Comparison of ENCODE assay signal across 9 mouse cellular contexts in genomic region chr11:79046561-79047155, GRCm38 (mm10).
A peak's percentile ranks its signal among the peaks of the same experiment; 100 is the strongest.
DNase-seq lines count a peak whose midpoint lies in the region; ATAC-seq and TF ChIP-seq lines count a peak whose summit lies in the region.
"Had no signal": no experiment of that assay in that cellular context is flagged by ENCODE, and none has a peak within 500 bp of the region (broad histone marks: within the 10 kb centered on the region; RNA-seq: fewer than 3 reads in every experiment).

No protein-coding gene starts in this region.

- no peak overlapping the region for H3K4me3 ChIP-seq in hindbrain, embryonic 11.5 days (ENCODE audit: low read depth, low read length)
- no peak overlapping the region for H3K4me3 ChIP-seq in hindbrain, postnatal 0 days (ENCODE audit: low read length)
- no peak overlapping the region for H3K4me3 ChIP-seq in midbrain, embryonic 14.5 days (replicated peaks; ENCODE audit: low read depth, low read length)
- no peak overlapping the region for H3K4me3 ChIP-seq in midbrain, embryonic 11.5 days (ENCODE audit: low read depth, low read length)
- no peak overlapping the region for H3K4me3 ChIP-seq in heart, postnatal 0 days (ENCODE audit: low read depth, low read length)
- H3K4me3 ChIP-seq in stomach, embryonic 16.5 days (replicated peaks; ENCODE audit: low read length) = no peak overlapping the region

- no peak overlapping the region for H3K4me2 ChIP-seq in hindbrain, embryonic 11.5 days (replicated peaks; ENCODE audit: low read depth, low read length)
- no peak overlapping the region for H3K4me2 ChIP-seq in hindbrain, postnatal 0 days (ENCODE audit: low read depth, low read length)
- H3K4me2 ChIP-seq in midbrain, embryonic 14.5 days (ENCODE audit: low read length) = no peak overlapping the region
- H3K4me2 ChIP-seq in midbrain, embryonic 11.5 days = no peak overlapping the region
- no peak overlapping the region for H3K4me2 ChIP-seq in heart, postnatal 0 days (ENCODE audit: low read depth, low read length)
- no peak overlapping the region for H3K4me2 ChIP-seq in stomach, embryonic 16.5 days (ENCODE audit: low read depth, low read length)
- H3K4me2 ChIP-seq: liver, embryonic 11.5 days had no signal

- no peak for TF ChIP-seq EP300 in heart, postnatal 0 days (IDR thresholded peaks at IDR 0.05; ENCODE audit: low read depth)

- no peak for DNase-seq in hindbrain, embryonic 11.5 days (ENCODE audit: low spot score)
- no peak for DNase-seq in hindbrain, postnatal 0 days (ENCODE audit: low spot score)
- DNase-seq in midbrain, embryonic 14.5 days = peak; percentile 30
- DNase-seq in midbrain, embryonic 11.5 days (ENCODE audit: low spot score, missing footprints) = no peak
- DNase-seq in heart, postnatal 0 days (ENCODE audit: low spot score) = peak; percentile 47
- no peak for DNase-seq in adipocyte (ENCODE audit: low spot score)
- DNase-seq in ovary, postnatal 36 days (ENCODE audit: low spot score) = no peak

- no peaks in the 10 kb centered on the region for H3K36me3 ChIP-seq in hindbrain, embryonic 11.5 days (ENCODE audit: control insufficient read depth, insufficient read depth, low read length)
- H3K36me3 ChIP-seq in hindbrain, postnatal 0 days (ENCODE audit: insufficient read depth, low read length) = no peaks in the 10 kb centered on the region
- H3K36me3 ChIP-seq in midbrain, embryonic 14.5 days (ENCODE audit: control insufficient read depth, insufficient read depth, low read length) = no peaks in the 10 kb centered on the region
- H3K36me3 ChIP-seq in midbrain, embryonic 11.5 days (ENCODE audit: control insufficient read depth, insufficient read depth, low read length) = no peaks in the 10 kb centered on the region
- H3K36me3 ChIP-seq in heart, postnatal 0 days (replicated peaks; ENCODE audit: control insufficient read depth, insufficient read depth, low read length) = peaks cover 33% of the 10 kb centered on the region
- H3K36me3 ChIP-seq in stomach, embryonic 16.5 days (ENCODE audit: control insufficient read depth, insufficient read depth, low read length) = peaks cover 8% of the 10 kb centered on the region; the same call in 1 of the 2 replicates

- H3K27ac ChIP-seq in hindbrain, embryonic 11.5 days (ENCODE audit: low read depth, low read length) = peak overlapping the region; percentile 36; the same call in 1 of the 2 replicates
- no peak overlapping the region for H3K27ac ChIP-seq in hindbrain, postnatal 0 days
- H3K27ac ChIP-seq in midbrain, embryonic 14.5 days (replicated peaks; ENCODE audit: low read depth, low read length) = no peak overlapping the region; the same call in 1 of the 2 replicates
- no peak overlapping the region; the same call in 1 of the 2 replicates for H3K27ac ChIP-seq in midbrain, embryonic 11.5 days (ENCODE audit: low read depth, low read length)
- peak overlapping the region; percentile 63 for H3K27ac ChIP-seq in heart, postnatal 0 days (ENCODE audit: low read depth)
- peak overlapping the region; percentile 27; the same call in 1 of the 2 replicates for H3K27ac ChIP-seq in stomach, embryonic 16.5 days (ENCODE audit: low read length)

- H3K9me3 ChIP-seq in hindbrain, embryonic 11.5 days (ENCODE audit: control insufficient read depth, low read length) = no peaks in the 10 kb centered on the region
- H3K9me3 ChIP-seq in hindbrain, postnatal 0 days (ENCODE audit: low read length) = no peaks in the 10 kb centered on the region
- no peaks in the 10 kb centered on the region for H3K9me3 ChIP-seq in midbrain, embryonic 14.5 days (ENCODE audit: control insufficient read depth, low read length)
- no peaks in the 10 kb centered on the region for H3K9me3 ChIP-seq in midbrain, embryonic 11.5 days (ENCODE audit: control insufficient read depth, low read length)
- no peaks in the 10 kb centered on the region for H3K9me3 ChIP-seq in heart, postnatal 0 days (replicated peaks; ENCODE audit: control insufficient read depth, low read length)
- 0 out of 2 replicates have a peak, but pooled peaks cover 7% of the 10 kb centered on the region for H3K9me3 ChIP-seq in stomach, embryonic 16.5 days (replicated peaks; ENCODE audit: control insufficient read depth, low read length)

- WGBS in hindbrain, embryonic 11.5 days = 55% methylated on average over 8 of the region's 8 CpGs
- 54% methylated on average over 8 of the region's 8 CpGs for WGBS in hindbrain, postnatal 0 days
- 43% methylated on average over 8 of the region's 8 CpGs for WGBS in midbrain, embryonic 14.5 days
- 68% methylated on average over 8 of the region's 8 CpGs for WGBS in midbrain, embryonic 11.5 days
- 54% methylated on average over 8 of the region's 8 CpGs for WGBS in heart, postnatal 0 days
- WGBS in stomach, embryonic 16.5 days = 54% methylated on average over 8 of the region's 8 CpGs

- no peak for TF ChIP-seq CTCF in hindbrain, postnatal 0 days (IDR thresholded peaks at IDR 0.05; ENCODE audit: low read depth)
- no peak for TF ChIP-seq CTCF in heart, postnatal 0 days (IDR thresholded peaks at IDR 0.05; ENCODE audit: low read depth)

- no peak overlapping the region for H3K9ac ChIP-seq in hindbrain, embryonic 11.5 days (ENCODE audit: low read depth, low read length)
- H3K9ac ChIP-seq in hindbrain, postnatal 0 days (replicated peaks; ENCODE audit: low read length) = no peak overlapping the region
- H3K9ac ChIP-seq in midbrain, embryonic 14.5 days (replicated peaks; ENCODE audit: low read length) = no peak overlapping the region
- no peak overlapping the region for H3K9ac ChIP-seq in midbrain, embryonic 11.5 days (ENCODE audit: low read length)
- H3K9ac ChIP-seq in heart, postnatal 0 days (replicated peaks; ENCODE audit: low read depth, low read length) = no peak overlapping the region
- peak overlapping the region; percentile 21; the same call in 1 of the 2 replicates for H3K9ac ChIP-seq in stomach, embryonic 16.5 days (ENCODE audit: low read length)

- no peaks in the 10 kb centered on the region; the same call in 1 of the 2 replicates for H3K4me1 ChIP-seq in hindbrain, embryonic 11.5 days (replicated peaks; ENCODE audit: control insufficient read depth, insufficient read depth, low read length)
- H3K4me1 ChIP-seq in hindbrain, postnatal 0 days (ENCODE audit: insufficient read depth, low read length) = no peaks in the 10 kb centered on the region
- H3K4me1 ChIP-seq in midbrain, embryonic 14.5 days (ENCODE audit: control insufficient read depth, insufficient read depth, low read length) = 0 out of 2 replicates have a peak, but pooled peaks cover 3% of the 10 kb centered on the region
- no peaks in the 10 kb centered on the region for H3K4me1 ChIP-seq in midbrain, embryonic 11.5 days (ENCODE audit: control insufficient read depth, insufficient read depth, low read length)
- peaks cover 8% of the 10 kb centered on the region; the same call in 1 of the 2 replicates for H3K4me1 ChIP-seq in heart, postnatal 0 days (ENCODE audit: control insufficient read depth, insufficient read depth)
- peaks cover 11% of the 10 kb centered on the region; the same call in 1 of the 2 replicates for H3K4me1 ChIP-seq in stomach, embryonic 16.5 days (ENCODE audit: control insufficient read depth, insufficient read depth, low read length)

- H3K27me3 ChIP-seq in hindbrain, embryonic 11.5 days (ENCODE audit: control insufficient read depth, insufficient read depth, low read length) = no peaks in the 10 kb centered on the region
- H3K27me3 ChIP-seq in hindbrain, postnatal 0 days (ENCODE audit: insufficient read depth, low read length) = no peaks in the 10 kb centered on the region
- no peaks in the 10 kb centered on the region for H3K27me3 ChIP-seq in midbrain, embryonic 14.5 days (ENCODE audit: control insufficient read depth, insufficient read depth, low read length)
- no peaks in the 10 kb centered on the region for H3K27me3 ChIP-seq in midbrain, embryonic 11.5 days (ENCODE audit: control insufficient read depth, insufficient read depth, low read length)
- H3K27me3 ChIP-seq in heart, postnatal 0 days (ENCODE audit: control insufficient read depth, insufficient read depth, low read length) = no peaks in the 10 kb centered on the region
- no peaks in the 10 kb centered on the region for H3K27me3 ChIP-seq in stomach, embryonic 16.5 days (ENCODE audit: control insufficient read depth, insufficient read depth, low read length)

- ATAC-seq in hindbrain, embryonic 11.5 days (ENCODE audit: low FRiP score) = peak; percentile 51; the same call in 1 of the 2 replicates
- ATAC-seq in hindbrain, postnatal 0 days = no peak
- ATAC-seq in midbrain, embryonic 14.5 days (ENCODE audit: low FRiP score, low TSS enrichment) = no peak
- no peak for ATAC-seq in midbrain, embryonic 11.5 days (ENCODE audit: low FRiP score)
- ATAC-seq in heart, postnatal 0 days (ENCODE audit: insufficient read depth, low read depth) = peak; percentile 70
- no peak for ATAC-seq in stomach, embryonic 16.5 days (ENCODE audit: insufficient read depth, low FRiP score)

Comparison
In these comparisons a context has a peak if more than half of its experiments do, and no peak if none do; other contexts are left out.
1. ATAC-seq: peak in hindbrain, embryonic 11.5 days (single experiment) and heart, postnatal 0 days (single experiment); none in hindbrain, postnatal 0 days (single experiment), midbrain, embryonic 14.5 days (single experiment), midbrain, embryonic 11.5 days (single experiment) and stomach, embryonic 16.5 days (single experiment).
2. DNase-seq: peak in midbrain, embryonic 14.5 days (single experiment) and heart, postnatal 0 days (single experiment); none in hindbrain, embryonic 11.5 days (single experiment), hindbrain, postnatal 0 days (single experiment), midbrain, embryonic 11.5 days (single experiment), adipocyte (single experiment) and ovary, postnatal 36 days (single experiment).
3. H3K27ac ChIP-seq: peak in hindbrain, embryonic 11.5 days (single experiment), heart, postnatal 0 days (single experiment) and stomach, embryonic 16.5 days (single experiment); none in hindbrain, postnatal 0 days (single experiment), midbrain, embryonic 14.5 days (single experiment) and midbrain, embryonic 11.5 days (single experiment).